Mouse (Mus musculus): Measurements from ENCODE around the gene Nkx6-2. TPM values are rescaled to one million over a fixed set of nuclear protein-coding genes. Genes with fewer than 3 reads are reported as not detected.

Nkx6-2 gene
- polyA plus RNA-seq, 1 experiment from 2014 or later = 6.1 TPM

DNA sequence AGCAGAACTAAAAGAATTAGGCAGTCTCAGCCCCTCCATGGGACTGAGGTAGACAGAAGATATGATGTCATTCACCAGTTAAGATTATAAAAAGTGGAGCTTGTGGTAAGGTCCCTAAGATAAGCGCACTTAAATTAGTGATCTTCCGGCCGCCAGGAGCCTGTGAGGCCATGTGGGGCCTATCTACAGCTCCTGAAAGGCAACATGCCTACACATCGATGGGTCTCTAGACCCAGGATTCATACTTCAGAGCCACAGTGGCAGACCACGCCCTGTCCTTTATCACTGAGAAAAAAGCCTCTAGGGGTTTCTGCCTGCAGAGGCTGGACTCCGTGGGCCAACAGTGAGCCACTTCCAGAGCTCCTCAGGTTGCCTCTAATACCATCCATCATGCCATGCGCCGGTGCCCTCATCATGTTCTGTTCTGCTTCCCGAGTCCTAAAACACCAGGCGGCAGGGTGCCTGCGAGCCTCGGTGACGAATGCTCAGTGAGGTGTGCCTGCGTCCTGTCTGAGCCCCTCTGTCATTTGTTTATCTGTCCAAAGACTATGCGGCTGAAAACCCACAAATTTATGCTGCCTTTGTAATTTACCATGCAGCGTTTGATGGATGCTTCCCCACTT lies 6.4 kb downstream of the Nkx6-2 start:
- Histone ChIP-seq H3K9ac (replicated peaks; ENCODE audit: low read depth, low read length) (no peak overlapping the region), H3K4me1 (ENCODE audit: control insufficient read depth, insufficient read depth, low read length) (peaks cover 3% of the 10 kb centered on the region; the same call in 1 of the 2 replicates), H3K27ac (ENCODE audit: low read depth, low read length) (no peak overlapping the region), H3K9me3 (ENCODE audit: control insufficient read depth, low read length) (no peaks in the 10 kb centered on the region), H3K27me3 (ENCODE audit: control insufficient read depth, insufficient read depth, low read length) (peaks cover 60% of the 10 kb centered on the region), H3K36me3 (ENCODE audit: control insufficient read depth, insufficient read depth, low read length) (no peaks in the 10 kb centered on the region), H3K4me3 (ENCODE audit: low read depth, low read length) (no peak overlapping the region), H3K4me2 (ENCODE audit: low read depth, low read length) (no peak overlapping the region)
- no peak for ATAC-seq (ENCODE audit: low read depth)
- WGBS = 70% methylated on average over 16 of the region's 16 CpGs

DNA sequence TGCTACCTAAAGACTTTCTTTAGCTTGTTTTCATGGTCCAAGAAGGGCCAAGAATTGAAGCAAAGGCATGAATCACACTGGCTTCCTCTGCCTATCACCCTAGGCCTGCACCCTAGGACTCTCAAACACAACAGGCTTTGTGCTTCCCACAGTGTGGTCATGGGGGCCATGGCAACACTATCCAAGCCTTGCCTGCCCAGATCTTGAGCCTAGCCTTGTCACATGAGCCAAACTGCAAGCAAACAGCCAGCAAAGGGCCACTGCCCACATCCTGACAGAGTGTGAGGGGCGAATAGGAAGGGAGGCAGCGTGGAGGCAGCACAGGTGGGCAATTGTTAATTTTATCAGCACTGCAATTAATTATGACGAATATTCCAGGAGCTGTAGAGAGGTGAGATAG lies 9.9 kb downstream of the Nkx6-2 start:
- H3K4me2 ChIP-seq (ENCODE audit: low read depth, low read length) = no peak overlapping the region
- H3K27ac ChIP-seq (ENCODE audit: low read depth, low read length) = no peak overlapping the region
- 83% methylated on average over 3 of the region's 3 CpGs for WGBS
- H3K9ac ChIP-seq (replicated peaks; ENCODE audit: low read depth, low read length) = no peak overlapping the region
- H3K4me3 ChIP-seq (ENCODE audit: low read depth, low read length) = no peak overlapping the region
- no peaks in the 10 kb centered on the region for H3K9me3 ChIP-seq (ENCODE audit: control insufficient read depth, low read length)
- peaks cover 36% of the 10 kb centered on the region for H3K27me3 ChIP-seq (ENCODE audit: control insufficient read depth, insufficient read depth, low read length)
- H3K4me1 ChIP-seq (ENCODE audit: control insufficient read depth, insufficient read depth, low read length) = no peaks in the 10 kb centered on the region
- no peaks in the 10 kb centered on the region for H3K36me3 ChIP-seq (ENCODE audit: control insufficient read depth, insufficient read depth, low read length)
- ATAC-seq (ENCODE audit: low read depth) = no peak

DNA sequence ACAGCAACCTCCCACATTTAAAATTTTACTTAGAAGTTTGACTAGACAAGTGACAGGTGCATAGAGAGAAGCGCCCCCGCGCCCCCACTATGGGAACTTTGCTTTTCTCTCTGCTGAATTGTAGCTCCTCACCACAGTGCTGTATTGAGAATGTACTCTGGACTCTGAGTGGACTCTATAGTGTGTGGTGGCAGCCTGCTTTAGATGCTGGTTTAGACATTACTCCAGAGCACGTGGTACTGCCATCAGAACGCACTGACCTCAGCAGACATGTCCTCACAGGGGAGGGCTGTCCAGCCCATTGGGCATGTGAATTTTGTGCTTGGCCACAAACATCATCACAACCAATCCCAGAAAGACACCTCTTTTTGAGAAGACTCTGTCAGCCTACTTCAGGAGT lies 11.8 kb downstream of the Nkx6-2 start:
- Histone ChIP-seq H3K27me3 (ENCODE audit: control insufficient read depth, insufficient read depth, low read length) (peaks cover 21% of the 10 kb centered on the region), H3K27ac (ENCODE audit: low read depth, low read length) (no peak overlapping the region), H3K36me3 (ENCODE audit: control insufficient read depth, insufficient read depth, low read length) (no peaks in the 10 kb centered on the region), H3K9ac (replicated peaks; ENCODE audit: low read depth, low read length) (no peak overlapping the region), H3K4me1 (ENCODE audit: control insufficient read depth, insufficient read depth, low read length) (no peaks in the 10 kb centered on the region), H3K4me3 (ENCODE audit: low read depth, low read length) (no peak overlapping the region), H3K4me2 (ENCODE audit: low read depth, low read length) (no peak overlapping the region), H3K9me3 (ENCODE audit: control insufficient read depth, low read length) (no peaks in the 10 kb centered on the region)
- ATAC-seq (ENCODE audit: low read depth) = no peak
- 96% methylated on average over 5 of the region's 5 CpGs for WGBS

DNA sequence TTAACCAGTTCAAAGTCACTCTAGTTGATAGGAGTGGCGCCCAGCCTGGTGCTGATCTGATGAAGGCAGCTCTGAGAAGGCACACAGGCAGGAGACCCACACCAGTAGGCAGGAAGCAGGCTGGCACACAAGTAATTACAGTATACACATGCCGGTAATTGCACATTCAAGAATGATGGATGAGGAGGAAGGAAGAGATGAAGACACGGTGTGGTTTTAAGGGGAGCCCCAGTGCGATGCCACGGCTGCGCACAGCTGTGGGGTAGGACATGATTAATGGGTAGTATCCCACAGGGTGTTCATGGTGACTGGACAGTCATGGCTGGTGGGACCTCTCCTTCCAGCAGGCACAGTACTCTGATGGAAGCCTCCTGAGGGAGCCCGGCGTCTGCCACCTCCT lies 16.1 kb downstream of the Nkx6-2 start:
- peaks cover 12% of the 10 kb centered on the region for H3K27me3 ChIP-seq (ENCODE audit: control insufficient read depth, insufficient read depth, low read length)
- H3K4me3 ChIP-seq (ENCODE audit: low read depth, low read length) = no peak overlapping the region
- no peaks in the 10 kb centered on the region for H3K9me3 ChIP-seq (ENCODE audit: control insufficient read depth, low read length)
- no peak overlapping the region for H3K9ac ChIP-seq (replicated peaks; ENCODE audit: low read depth, low read length)
- H3K36me3 ChIP-seq (ENCODE audit: control insufficient read depth, insufficient read depth, low read length) = no peaks in the 10 kb centered on the region
- no peaks in the 10 kb centered on the region for H3K4me1 ChIP-seq (ENCODE audit: control insufficient read depth, insufficient read depth, low read length)
- no peak overlapping the region for H3K27ac ChIP-seq (ENCODE audit: low read depth, low read length)
- 52% methylated on average over 8 of the region's 8 CpGs for WGBS
- H3K4me2 ChIP-seq (ENCODE audit: low read depth, low read length) = no peak overlapping the region
- ATAC-seq (ENCODE audit: low read depth) = no peak; the same call in 1 of the 2 replicates

DNA sequence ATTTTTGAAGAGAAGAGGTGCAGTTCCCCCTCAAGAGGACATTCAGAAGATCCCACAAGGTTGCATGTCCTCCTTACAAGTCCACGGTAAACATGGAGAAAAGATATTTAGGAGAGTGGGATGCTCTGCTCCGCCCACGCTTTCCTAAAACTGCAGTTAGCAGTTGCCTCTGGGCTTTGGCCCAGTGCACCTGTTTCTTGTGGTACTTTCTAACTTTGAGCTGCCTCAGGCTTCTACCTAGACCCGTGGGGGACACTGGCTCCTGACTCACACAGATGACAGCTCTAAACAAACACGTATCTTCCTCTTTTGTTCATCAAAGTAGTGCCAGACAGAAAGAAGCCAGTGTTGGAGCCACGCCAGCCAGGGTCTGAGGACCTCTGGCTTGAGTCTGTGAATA lies 16.6 kb downstream of the Nkx6-2 start:
- no peaks in the 10 kb centered on the region for H3K4me1 ChIP-seq (ENCODE audit: control insufficient read depth, insufficient read depth, low read length)
- H3K9ac ChIP-seq (replicated peaks; ENCODE audit: low read depth, low read length) = no peak overlapping the region
- peaks cover 8% of the 10 kb centered on the region for H3K27me3 ChIP-seq (ENCODE audit: control insufficient read depth, insufficient read depth, low read length)
- no peak for ATAC-seq (ENCODE audit: low read depth)
- no peak overlapping the region for H3K4me2 ChIP-seq (ENCODE audit: low read depth, low read length)
- H3K36me3 ChIP-seq (ENCODE audit: control insufficient read depth, insufficient read depth, low read length) = no peaks in the 10 kb centered on the region
- whole genome bisulfite sequencing = 65% methylated on average over 6 of the region's 6 CpGs
- no peak overlapping the region for H3K27ac ChIP-seq (ENCODE audit: low read depth, low read length)
- H3K4me3 ChIP-seq (ENCODE audit: low read depth, low read length) = no peak overlapping the region
- H3K9me3 ChIP-seq (ENCODE audit: control insufficient read depth, low read length) = no peaks in the 10 kb centered on the region

DNA sequence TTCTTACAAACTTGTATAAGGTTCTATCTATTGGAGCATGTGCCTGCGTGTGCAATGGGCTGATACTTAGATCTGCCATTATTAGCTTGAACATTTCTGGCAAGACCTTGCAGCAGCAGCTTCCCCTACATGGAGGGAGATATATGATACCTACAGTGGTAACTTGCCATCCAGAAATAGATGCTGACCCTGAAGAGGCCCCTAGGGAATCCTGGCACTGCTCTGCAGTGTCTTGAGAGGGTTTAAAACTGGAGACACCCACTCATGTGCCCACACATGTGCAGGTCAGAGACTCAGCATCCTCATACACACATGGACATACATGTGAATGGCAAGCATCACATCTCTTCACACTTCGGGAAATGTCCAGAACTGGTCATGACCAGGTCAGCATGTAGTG lies 18.4 kb downstream of the Nkx6-2 start:
- Histone ChIP-seq H3K36me3 (ENCODE audit: control insufficient read depth, insufficient read depth, low read length) (no peaks in the 10 kb centered on the region), H3K9me3 (ENCODE audit: control insufficient read depth, low read length) (no peaks in the 10 kb centered on the region), H3K4me3 (ENCODE audit: low read depth, low read length) (no peak overlapping the region), H3K4me2 (ENCODE audit: low read depth, low read length) (no peak overlapping the region), H3K4me1 (ENCODE audit: control insufficient read depth, insufficient read depth, low read length) (no peaks in the 10 kb centered on the region), H3K9ac (replicated peaks; ENCODE audit: low read depth, low read length) (no peak overlapping the region), H3K27me3 (ENCODE audit: control insufficient read depth, insufficient read depth, low read length) (peaks cover 4% of the 10 kb centered on the region; the same call in 1 of the 2 replicates), H3K27ac (ENCODE audit: low read depth, low read length) (no peak overlapping the region)
- WGBS = 94% methylated on average over 2 of the region's 2 CpGs
- no peak for ATAC-seq (ENCODE audit: low read depth)

DNA sequence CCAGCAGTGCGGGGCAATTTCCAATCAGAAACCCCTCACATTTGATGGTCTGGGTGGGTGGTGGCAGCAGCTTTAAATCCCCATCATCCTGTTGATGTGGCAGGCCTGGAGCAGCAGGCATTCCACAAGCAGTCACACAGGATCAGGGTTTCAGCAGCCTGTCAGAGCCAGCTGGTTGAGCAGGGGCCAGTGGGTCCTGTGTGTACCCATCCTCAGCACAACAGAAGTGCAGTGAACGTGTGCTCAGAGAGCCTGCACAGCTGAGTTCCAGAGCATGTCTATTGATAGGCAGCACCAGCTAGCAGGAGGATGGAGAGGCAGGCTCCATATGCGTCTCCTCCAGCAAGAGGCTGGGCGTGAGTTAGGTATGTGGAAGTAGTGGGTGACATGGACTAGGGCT lies 19.2 kb downstream of the Nkx6-2 start:
- no peaks in the 10 kb centered on the region for H3K36me3 ChIP-seq (ENCODE audit: control insufficient read depth, insufficient read depth, low read length)
- H3K27me3 ChIP-seq (ENCODE audit: control insufficient read depth, insufficient read depth, low read length) = peaks cover 4% of the 10 kb centered on the region
- H3K9me3 ChIP-seq (ENCODE audit: control insufficient read depth, low read length) = no peaks in the 10 kb centered on the region
- no peak for ATAC-seq (ENCODE audit: low read depth)
- H3K27ac ChIP-seq (ENCODE audit: low read depth, low read length) = no peak overlapping the region
- H3K4me1 ChIP-seq (ENCODE audit: control insufficient read depth, insufficient read depth, low read length) = no peaks in the 10 kb centered on the region
- 79% methylated on average over 4 of the region's 4 CpGs for WGBS
- H3K4me3 ChIP-seq (ENCODE audit: low read depth, low read length) = no peak overlapping the region
- no peak overlapping the region for H3K9ac ChIP-seq (replicated peaks; ENCODE audit: low read depth, low read length)
- H3K4me2 ChIP-seq (ENCODE audit: low read depth, low read length) = no peak overlapping the region

DNA sequence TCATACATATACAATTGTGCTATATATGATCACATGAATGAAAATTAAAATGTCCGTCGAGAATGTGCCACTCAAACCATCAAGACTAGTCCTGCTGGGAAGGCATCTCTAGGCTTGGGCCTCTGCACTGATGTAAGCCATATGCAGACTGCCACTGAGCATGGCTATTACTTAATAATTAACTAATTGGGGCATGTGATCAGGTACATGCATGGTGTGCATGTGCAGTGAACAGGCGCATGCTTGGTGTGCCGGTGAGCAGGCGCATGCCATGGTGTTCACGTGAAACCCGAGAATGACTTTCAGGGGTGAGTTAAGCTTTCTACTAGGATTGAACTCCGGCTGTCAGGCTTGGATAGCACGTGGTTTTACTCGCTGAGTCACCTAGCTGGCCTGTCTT lies 22.9 kb downstream of the Nkx6-2 start:
- Histone ChIP-seq H3K27me3 (ENCODE audit: control insufficient read depth, insufficient read depth, low read length) (peaks cover 3% of the 10 kb centered on the region), H3K9me3 (ENCODE audit: control insufficient read depth, low read length) (no peaks in the 10 kb centered on the region), H3K27ac (ENCODE audit: low read depth, low read length) (no peak overlapping the region), H3K4me3 (ENCODE audit: low read depth, low read length) (no peak overlapping the region), H3K9ac (replicated peaks; ENCODE audit: low read depth, low read length) (no peak overlapping the region), H3K36me3 (ENCODE audit: control insufficient read depth, insufficient read depth, low read length) (no peaks in the 10 kb centered on the region), H3K4me2 (ENCODE audit: low read depth, low read length) (no peak overlapping the region), H3K4me1 (ENCODE audit: control insufficient read depth, insufficient read depth, low read length) (no peaks in the 10 kb centered on the region; the same call in 1 of the 2 replicates)
- ATAC-seq (ENCODE audit: low read depth) = no peak
- WGBS = 96% methylated on average over 10 of the region's 10 CpGs

DNA sequence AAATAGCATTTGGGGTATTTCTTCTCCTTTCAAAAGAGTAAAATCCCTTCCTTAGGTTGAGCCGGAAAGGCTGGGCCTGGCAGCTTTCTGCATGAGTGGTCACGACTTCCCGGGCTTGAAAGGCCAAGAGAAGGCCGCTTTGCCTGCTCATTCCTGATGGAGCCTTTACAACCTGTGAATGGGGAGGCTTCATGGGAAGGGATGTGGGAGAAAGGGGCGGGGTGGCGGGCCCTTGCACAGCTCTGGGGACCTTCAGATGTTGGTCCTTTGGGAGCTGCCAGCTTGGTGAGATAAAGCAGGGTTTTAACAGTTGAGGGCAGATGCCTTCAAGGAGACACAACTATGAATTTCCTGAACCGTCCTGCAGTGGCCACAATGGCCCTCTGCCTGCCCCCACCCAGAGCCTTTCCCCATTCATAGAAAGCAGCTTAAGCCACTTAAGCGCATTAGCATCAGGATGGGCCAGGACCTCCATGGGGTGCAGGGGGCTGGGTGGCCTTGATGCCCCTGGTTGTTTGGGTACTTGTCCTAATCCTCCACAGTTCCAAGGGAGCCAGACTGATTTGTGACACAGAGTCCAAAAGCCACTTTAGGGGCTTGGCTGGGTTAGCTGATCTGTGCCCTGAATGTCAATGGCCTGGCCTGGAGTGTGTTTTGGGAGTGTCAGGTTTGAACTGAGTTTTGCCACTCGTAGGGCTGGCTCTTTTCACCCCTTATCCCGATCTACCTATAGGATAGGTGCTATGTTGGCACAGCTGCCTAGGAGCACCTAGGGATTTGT lies 25.7 kb downstream of the Nkx6-2 start:
- Histone ChIP-seq H3K9ac (replicated peaks; ENCODE audit: low read depth, low read length) (no peak overlapping the region), H3K27ac (ENCODE audit: low read depth, low read length) (no peak overlapping the region), H3K4me3 (ENCODE audit: low read depth, low read length) (no peak overlapping the region), H3K4me1 (ENCODE audit: control insufficient read depth, insufficient read depth, low read length) (no peaks in the 10 kb centered on the region; the same call in 1 of the 2 replicates), H3K36me3 (ENCODE audit: control insufficient read depth, insufficient read depth, low read length) (no peaks in the 10 kb centered on the region), H3K27me3 (ENCODE audit: control insufficient read depth, insufficient read depth, low read length) (peaks cover 12% of the 10 kb centered on the region; the same call in 1 of the 2 replicates), H3K9me3 (ENCODE audit: control insufficient read depth, low read length) (no peaks in the 10 kb centered on the region), H3K4me2 (ENCODE audit: low read depth, low read length) (no peak overlapping the region)
- 31% methylated on average over 10 of the region's 10 CpGs for WGBS
- no peak for ATAC-seq (ENCODE audit: low read depth)
